Mouse (Mus musculus) liver (tissue): Measurements from ENCODE around the gene Nlrp2.

Experiments used
- DNase-seq: peaks from one replicate; pipeline ENCODE4 v3.0.0-alpha.2; 2020; ENCODE audit warnings: mixed read lengths

The Nlrp2 gene

DNA sequence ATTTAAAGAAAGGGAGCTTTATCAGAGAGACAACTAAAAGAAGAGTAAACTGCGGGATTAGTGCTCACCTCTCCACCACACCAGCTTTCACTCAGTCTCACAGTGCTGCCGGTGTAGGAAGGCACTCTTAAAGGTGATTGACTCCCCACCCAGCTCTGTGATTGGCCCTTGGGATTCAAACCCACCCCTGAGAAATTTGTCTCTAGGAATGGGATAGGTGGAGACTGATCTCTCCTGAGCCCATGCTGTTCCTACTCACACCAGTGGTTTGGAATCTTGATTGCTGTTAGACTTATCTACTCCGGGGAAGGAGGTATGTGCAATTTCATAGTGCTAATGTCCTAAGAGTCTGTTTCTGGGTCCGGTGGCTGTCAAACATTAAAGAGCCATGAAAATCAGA lies at the start of gene Nlrp2:
Nlrp2 (minus strand) TSS at position 101 of the 400 bp plus-strand sequence.
- DNase-seq: no peak

DNA sequence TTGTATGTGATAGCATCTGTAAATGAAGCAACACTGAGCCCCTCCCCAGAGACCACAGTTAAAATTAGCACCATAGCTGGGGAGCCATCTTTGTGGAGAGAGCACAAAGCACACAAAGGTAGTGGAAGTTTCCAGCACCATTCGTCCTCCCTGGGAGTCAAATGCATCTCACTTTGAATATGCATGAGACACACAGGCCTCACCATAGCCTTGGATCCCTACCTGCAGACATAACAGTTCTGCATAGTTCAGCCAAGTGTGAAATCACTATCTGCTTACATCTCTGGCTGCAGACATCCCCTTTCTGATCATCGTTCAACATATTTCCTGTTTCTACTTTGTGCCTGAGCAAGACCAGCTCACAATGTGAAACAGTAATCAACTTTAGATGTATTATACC lies 15.9 kb upstream of the Nlrp2 start:
- no peak for DNase-seq

DNA sequence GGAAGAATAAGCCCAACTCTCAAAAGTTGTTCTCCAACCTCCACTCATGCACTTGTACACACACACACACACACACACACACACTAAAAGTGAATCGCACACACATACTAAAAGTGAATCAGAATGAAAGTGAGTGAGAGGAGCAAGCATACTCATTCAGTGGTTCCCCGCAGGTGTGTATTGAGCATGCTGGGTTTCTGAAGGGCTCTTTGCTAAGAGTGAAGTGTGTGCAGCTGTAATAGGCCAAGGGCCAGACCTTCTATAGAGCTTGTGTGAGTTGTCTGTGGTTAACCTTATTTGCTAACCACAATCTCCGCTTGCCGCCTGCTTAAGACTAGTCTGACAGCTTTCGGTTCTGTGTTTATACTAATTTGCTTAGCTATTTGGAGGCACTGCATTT lies 12.8 kb upstream of the Nlrp2 start:
- no peak for DNase-seq

DNA sequence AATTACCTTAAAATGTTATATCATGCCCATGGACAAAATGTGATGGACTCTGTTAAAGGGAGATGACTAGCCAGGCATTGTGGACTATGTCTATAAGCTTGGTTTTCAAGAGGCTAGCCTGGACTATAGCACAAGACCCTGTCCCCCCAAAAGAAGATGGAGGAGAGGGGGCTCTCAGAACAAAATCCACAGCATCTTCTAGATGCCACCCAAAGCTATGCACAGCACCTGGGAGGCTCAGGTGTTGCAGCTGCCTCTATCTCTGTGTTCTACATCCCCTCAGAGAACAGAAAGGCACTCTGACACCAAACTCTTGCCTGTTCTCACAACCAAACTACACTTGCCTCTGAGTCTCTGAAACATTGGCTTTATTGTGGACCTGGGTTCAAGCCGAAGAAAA lies 598 bp downstream of the Nlrp2 start, which contains the start of gene Gm5065:
Gm5065 (plus strand) TSS at position 301 of the 400 bp plus-strand sequence.
- DNase-seq: no peak

DNA sequence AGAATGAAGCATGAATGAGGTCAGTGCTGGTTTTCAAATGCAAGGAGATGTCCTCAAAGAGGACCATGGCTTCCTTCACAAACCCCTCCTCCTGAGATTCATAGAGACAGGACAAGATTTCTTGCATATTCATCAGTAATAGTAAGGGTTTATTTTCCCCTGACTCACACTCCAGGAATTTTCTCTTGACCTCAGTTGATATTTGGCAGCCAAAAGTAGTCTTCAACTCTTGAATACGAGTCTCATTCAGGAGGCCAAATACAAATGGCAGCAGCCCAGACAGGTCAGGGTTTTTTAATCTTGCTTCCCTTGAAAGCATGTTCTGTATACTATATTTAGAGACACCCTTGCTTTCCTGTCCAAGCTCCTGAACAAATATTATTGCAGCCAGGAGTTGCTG lies 23.3 kb downstream of the Nlrp2 start:
- DNase-seq: no peak

DNA sequence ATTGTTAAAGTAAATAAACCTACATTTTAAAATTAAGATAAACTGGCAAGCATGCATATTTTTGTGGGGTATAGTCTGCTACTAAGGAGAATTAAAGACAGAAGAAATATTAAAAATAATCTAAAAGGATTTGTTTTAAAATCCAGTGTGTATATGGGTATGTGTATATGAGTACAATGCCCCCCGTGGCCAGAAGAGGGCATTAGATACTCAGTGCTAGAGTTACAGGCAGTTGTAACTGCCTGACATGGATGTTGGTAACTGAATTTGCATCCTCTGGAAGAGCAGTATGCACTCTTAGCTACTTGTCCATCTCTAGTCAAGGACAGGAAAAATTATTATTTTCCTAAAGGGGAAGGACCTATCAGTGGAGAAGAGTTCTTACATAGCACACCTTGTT lies 62.6 kb downstream of the Nlrp2 start:
- no peak for DNase-seq

DNA sequence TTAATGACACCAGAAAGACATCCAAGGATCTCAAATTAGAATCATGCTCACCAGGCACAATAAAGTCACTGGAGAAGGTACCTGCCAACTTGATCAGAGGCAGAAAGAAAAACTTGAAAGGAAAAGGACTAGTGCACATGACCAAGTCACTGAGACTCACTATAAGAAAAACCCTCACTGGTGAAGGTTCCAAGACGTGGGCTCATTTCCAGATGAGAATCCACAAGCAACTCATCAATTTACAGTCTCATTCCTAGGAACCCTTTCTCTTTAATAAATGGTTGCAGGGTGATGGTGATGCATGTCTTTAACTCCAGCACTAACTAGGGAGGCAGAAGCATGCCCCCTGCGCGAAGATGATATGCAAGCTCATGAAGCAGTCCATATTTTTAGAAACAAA lies 87.8 kb downstream of the Nlrp2 start:
- no peak for DNase-seq
